Mouse (Mus musculus) embryonic facial prominence, embryonic 11.5 days (tissue): ENCODE data around the gene Shank2. TPM values are rescaled to one million over a fixed set of nuclear protein-coding genes. Genes with fewer than 3 reads are reported as not detected.

Source experiments
- ATAC-seq: fragments of 200-750 bp; cut with Nextera tagmentation; replicated peaks from 2 replicates; pipeline ENCODE4 v1.8.0; 2017; ENCODE audit warnings: low read depth; ENCODE audit not compliant: insufficient number of reproducible peaks, low FRiP score, low TSS enrichment
- DNase-seq: peaks from one replicate; pipeline ENCODE4 v3.0.0-alpha.2; 2015; ENCODE audit warnings: low spot score
- H3K27ac ChIP-seq: fragments of 300-500 bp; sonication (generic); replicated peaks from 2 replicates; pipeline ENCODE4 v1.5.1; 2014; ENCODE audit warnings: mild to moderate bottlenecking, low read depth, low read length, control low read depth
- H3K27me3 ChIP-seq: fragments of 300-500 bp; sonication (generic); 2 replicates; pipeline ENCODE4 v1.6.1; 2014; ENCODE audit warnings: mild to moderate bottlenecking, low read length, moderate library complexity, mixed read lengths; ENCODE audit not compliant: control insufficient read depth, insufficient read depth
- H3K36me3 ChIP-seq: fragments of 300-500 bp; sonication (generic); replicated peaks from 2 replicates; pipeline ENCODE4 v1.6.1; 2014; ENCODE audit warnings: low read depth, mild to moderate bottlenecking, low read length, moderate library complexity, mixed read lengths; ENCODE audit not compliant: control insufficient read depth, insufficient read depth
- H3K4me1 ChIP-seq: fragments of 300-500 bp; sonication (generic); 2 replicates; pipeline ENCODE4 v1.6.1; 2014; ENCODE audit warnings: low read length, mixed read lengths; ENCODE audit not compliant: control insufficient read depth, insufficient read depth
- H3K4me2 ChIP-seq: fragments of 300-500 bp; sonication (generic); 2 replicates; pipeline ENCODE4 v1.6.1; 2014; ENCODE audit warnings: low read depth, mild to moderate bottlenecking, control low read depth, low read length, moderate library complexity
- H3K4me3 ChIP-seq: fragments of 300-500 bp; sonication (generic); 2 replicates; pipeline ENCODE4 v1.5.1; 2014; ENCODE audit warnings: low read depth, low read length, control low read depth
- H3K9ac ChIP-seq: fragments of 300-500 bp; sonication (generic); replicated peaks from 2 replicates; pipeline ENCODE4 v1.6.1; 2014; ENCODE audit warnings: mild to moderate bottlenecking, control low read depth, low read length
- H3K9me3 ChIP-seq: fragments of 300-500 bp; sonication (generic); replicated peaks from 2 replicates; pipeline ENCODE4 v1.6.1; 2016; ENCODE audit warnings: mild to moderate bottlenecking, low read length, inconsistent platforms, mixed read lengths; ENCODE audit not compliant: control insufficient read depth
- WGBS: fragments of 180-500 bp; shearing (Covaris S2); extraction: QIAGEN DNeasy Blood & Tissue Kit; methylation state at CpG from one replicate; pipeline ENCODE4 v1.1.7; 2014; 5-methylcytosine and 5-hydroxymethylcytosine counted together
- polyA plus RNA-seq: library from polyadenylated mRNA; unstranded; fragments of >200 nt; fragmentation: Nextera tagmentation; extraction: Ambion mirVana; gene quantifications from 2 replicates; pipeline ENCODE4 v1.2.1, GENCODE M21; 2014

The Shank2 gene
- polyA plus RNA-seq, 1 experiment from 2014 or later = 1.3 TPM

DNA sequence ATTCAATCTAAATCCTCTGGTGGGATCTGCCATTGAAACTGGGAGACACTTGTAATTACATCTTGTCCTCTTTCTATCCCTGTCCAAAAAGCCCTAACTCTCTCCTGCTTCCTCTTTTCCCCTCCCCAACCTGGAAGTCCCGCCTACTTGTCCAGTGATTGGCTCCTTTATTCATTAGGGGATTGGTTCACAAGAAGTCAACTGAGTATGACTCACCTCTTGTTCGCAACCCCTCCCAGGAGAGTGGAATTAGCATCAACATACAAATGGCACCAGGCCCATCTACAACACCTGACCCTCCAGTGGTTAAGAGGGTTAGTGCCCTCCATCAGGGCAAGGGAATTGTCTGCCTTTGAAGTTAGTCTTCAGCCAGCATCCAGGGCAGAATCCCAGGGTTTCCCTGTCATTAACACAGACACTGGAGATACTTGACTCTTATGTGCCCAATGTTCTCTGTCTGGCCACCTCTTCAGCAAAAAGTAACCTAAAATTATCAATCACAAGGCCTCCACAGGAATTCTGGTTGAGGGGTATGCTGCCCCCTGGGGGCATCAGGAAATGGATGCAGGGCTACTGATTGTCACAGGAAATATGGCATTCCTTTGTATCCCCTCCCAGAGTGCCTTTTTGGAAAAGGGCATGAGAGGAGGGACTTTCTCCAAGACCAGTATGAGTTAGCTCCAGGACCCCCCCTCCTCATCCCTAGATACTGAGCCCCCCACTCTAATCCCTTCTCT is 247.1 kb downstream of the Shank2 start:
- H3K4me1 ChIP-seq = no peaks in the 10 kb centered on the region
- no peak overlapping the region for H3K27ac ChIP-seq
- H3K4me2 ChIP-seq = no peak overlapping the region
- no peaks in the 10 kb centered on the region for H3K27me3 ChIP-seq
- H3K4me3 ChIP-seq = no peak overlapping the region
- no peaks in the 10 kb centered on the region for H3K36me3 ChIP-seq
- ATAC-seq (no peak), DNase-seq (peak; percentile 16)
- no peaks in the 10 kb centered on the region for H3K9me3 ChIP-seq
- no peak overlapping the region for H3K9ac ChIP-seq
- 48% methylated on average over 2 of the region's 2 CpGs for WGBS

DNA sequence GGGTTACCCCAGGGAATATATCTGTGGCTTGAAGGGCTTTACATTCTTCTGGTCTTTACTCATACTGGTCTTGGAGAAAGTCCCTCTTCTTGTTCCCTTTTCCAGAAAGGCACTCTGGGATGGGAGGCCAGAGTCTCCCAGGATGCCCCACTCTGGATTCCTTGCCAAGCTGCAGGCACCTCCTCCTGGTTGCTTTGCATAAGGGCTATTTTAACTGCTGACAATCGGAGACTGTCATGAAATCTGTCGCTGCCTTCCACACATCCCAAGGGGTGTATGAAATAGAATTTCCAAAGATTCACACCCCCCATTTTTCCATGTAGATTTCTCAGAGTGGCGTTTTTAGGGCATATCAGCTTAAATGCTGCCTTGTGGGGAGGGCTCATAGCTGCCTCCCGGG is 249.1 kb downstream of the Shank2 start:
- H3K4me2 ChIP-seq = no peak overlapping the region
- ATAC-seq = no peak
- 73% methylated on average over 4 of the region's 4 CpGs for WGBS

GRCm38 (mm10) chr7:144251250-144251649 is 249.5 kb downstream of the Shank2 start:
- Histone ChIP-seq H3K36me3 (no peaks in the 10 kb centered on the region), H3K27ac (no peak overlapping the region), H3K9ac (no peak overlapping the region), H3K4me2 (no peak overlapping the region), H3K4me1 (peaks cover 2% of the 10 kb centered on the region; the same call in 1 of the 2 replicates), H3K4me3 (no peak overlapping the region), H3K27me3 (no peaks in the 10 kb centered on the region), H3K9me3 (no peaks in the 10 kb centered on the region)
- 57% methylated on average over 6 of the region's 6 CpGs for WGBS
- DNase-seq = no peak
- ATAC-seq = no peak

More for the DNA sequence above, 249.1 kb downstream of the Shank2 start:
- Histone ChIP-seq H3K4me3 (no peak overlapping the region), H3K36me3 (no peaks in the 10 kb centered on the region), H3K4me1 (peaks cover 2% of the 10 kb centered on the region; the same call in 1 of the 2 replicates), H3K27me3 (no peaks in the 10 kb centered on the region), H3K9me3 (no peaks in the 10 kb centered on the region), H3K27ac (no peak overlapping the region), H3K9ac (no peak overlapping the region)
- DNase-seq = no peak

- no peak overlapping the region for H3K27ac ChIP-seq
- 0 out of 2 replicates have a peak, but pooled peaks have one; percentile 75 for ATAC-seq
- no peak overlapping the region for H3K4me2 ChIP-seq
These were observed 253.0 kb downstream of the Shank2 start for GRCm38 (mm10) chr7:144254674-144255246.

DNA sequence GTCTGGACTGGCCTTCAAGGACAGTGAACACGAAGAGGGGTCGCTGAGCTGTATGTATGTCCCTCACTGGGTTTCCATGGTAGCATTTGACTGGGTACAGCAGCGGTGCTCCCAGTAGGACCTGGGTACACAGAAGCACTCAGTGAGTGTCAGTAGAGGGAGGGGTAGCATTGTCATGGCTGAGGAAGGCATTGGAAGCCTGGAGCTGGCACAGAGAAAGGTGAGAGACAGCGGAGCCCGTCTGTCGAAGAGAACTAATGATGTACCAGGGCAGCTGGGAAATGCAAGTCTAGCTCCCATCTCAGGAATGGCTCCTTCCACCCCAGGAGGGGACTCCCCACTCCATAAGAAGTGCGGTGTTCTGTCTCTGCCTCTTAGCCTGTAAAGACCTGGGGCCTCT is 256.1 kb downstream of the Shank2 start:
- Histone ChIP-seq H3K27me3 (no peaks in the 10 kb centered on the region), H3K4me3 (no peak overlapping the region), H3K4me1 (peaks cover 2% of the 10 kb centered on the region; the same call in 1 of the 2 replicates), H3K36me3 (no peaks in the 10 kb centered on the region), H3K27ac (no peak overlapping the region), H3K9me3 (no peaks in the 10 kb centered on the region), H3K4me2 (no peak overlapping the region), H3K9ac (no peak overlapping the region)
- no peak for ATAC-seq
- 77% methylated on average over 7 of the region's 7 CpGs for WGBS
- no peak for DNase-seq

More at GRCm38 (mm10) chr7:144254674-144255246, 253.0 kb downstream of the Shank2 start:
- WGBS = 34% methylated on average over 8 of the region's 8 CpGs
- H3K9me3 ChIP-seq = no peaks in the 10 kb centered on the region
- H3K4me3 ChIP-seq = no peak overlapping the region
- peak; percentile 64 for DNase-seq
- H3K4me1 ChIP-seq = peaks cover 2% of the 10 kb centered on the region; the same call in 1 of the 2 replicates
- no peaks in the 10 kb centered on the region for H3K27me3 ChIP-seq
- no peaks in the 10 kb centered on the region for H3K36me3 ChIP-seq
- no peak overlapping the region for H3K9ac ChIP-seq

DNA sequence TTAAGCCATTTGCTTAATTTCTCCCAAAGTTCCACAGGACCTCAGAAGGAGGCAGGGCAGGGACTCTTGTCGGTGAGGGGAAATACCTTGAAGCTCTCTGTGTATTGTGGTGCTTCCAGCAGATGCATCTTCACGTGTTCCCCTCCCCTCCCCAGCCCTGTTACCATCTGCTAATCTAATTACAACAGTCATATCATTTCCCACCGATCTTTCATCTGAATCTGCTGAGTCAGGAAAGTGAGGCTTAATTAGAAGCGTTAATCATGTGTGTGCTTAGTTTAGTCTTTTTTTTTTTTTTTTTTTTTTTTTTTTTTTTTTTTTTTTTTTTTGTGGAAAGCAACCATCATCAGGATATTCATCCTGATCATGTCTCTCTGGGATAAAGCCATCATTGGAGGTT is 256.6 kb downstream of the Shank2 start:
- no peak overlapping the region for H3K27ac ChIP-seq
- WGBS = 65% methylated on average over 4 of the region's 4 CpGs
- no peaks in the 10 kb centered on the region for H3K9me3 ChIP-seq
- no peak for ATAC-seq
- H3K9ac ChIP-seq = no peak overlapping the region
- H3K4me3 ChIP-seq = no peak overlapping the region
- H3K27me3 ChIP-seq = no peaks in the 10 kb centered on the region
- no peak for DNase-seq
- H3K4me2 ChIP-seq = no peak overlapping the region
- peaks cover 2% of the 10 kb centered on the region; the same call in 1 of the 2 replicates for H3K4me1 ChIP-seq
- H3K36me3 ChIP-seq = no peaks in the 10 kb centered on the region

DNA sequence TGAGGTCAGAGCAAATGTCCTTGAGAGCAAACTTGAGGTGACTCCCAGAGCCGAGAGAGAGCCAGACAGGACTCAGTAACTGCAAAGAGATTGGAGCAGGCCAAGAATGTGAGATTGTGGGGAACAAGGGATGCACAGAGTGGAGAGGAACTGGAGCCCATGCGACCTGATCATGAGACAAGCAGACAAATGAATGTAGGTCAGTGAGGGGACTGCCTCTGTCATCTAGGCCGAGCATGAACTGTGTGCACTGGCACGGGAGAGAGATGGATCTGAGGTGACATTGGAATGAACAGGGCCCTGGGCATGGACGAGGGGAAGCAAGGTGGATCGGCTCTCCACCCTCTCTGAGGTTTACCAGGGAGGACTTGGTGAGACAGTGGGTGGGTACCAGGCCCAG is 260.9 kb downstream of the Shank2 start:
- Histone ChIP-seq H3K9me3 (no peaks in the 10 kb centered on the region), H3K4me1 (no peaks in the 10 kb centered on the region), H3K9ac (no peak overlapping the region), H3K4me3 (no peak overlapping the region), H3K36me3 (no peaks in the 10 kb centered on the region), H3K4me2 (no peak overlapping the region), H3K27me3 (no peaks in the 10 kb centered on the region), H3K27ac (no peak overlapping the region)
- 77% methylated on average over 6 of the region's 6 CpGs for WGBS
- DNase-seq = no peak
- no peak for ATAC-seq

DNA sequence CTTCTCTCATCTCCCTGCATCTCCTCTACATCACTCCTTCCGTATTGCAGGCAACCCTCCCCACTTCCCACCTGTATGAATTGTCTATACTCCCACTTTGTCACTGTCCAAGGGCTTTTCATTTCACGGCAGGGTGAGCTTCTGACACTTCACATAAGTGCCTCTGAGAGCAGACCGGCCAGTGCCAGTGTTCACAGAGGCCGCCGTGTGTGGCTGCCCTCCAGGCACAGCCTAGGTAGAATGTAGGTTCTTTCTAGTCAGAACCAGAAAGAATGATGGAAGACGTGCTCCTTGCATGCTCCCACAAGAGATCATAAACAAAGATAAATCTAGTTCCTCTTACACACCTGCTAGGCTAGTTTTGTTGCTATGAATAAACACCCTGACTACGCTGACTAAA is 265.0 kb downstream of the Shank2 start:
- Histone ChIP-seq H3K4me3 (no peak overlapping the region), H3K27ac (no peak overlapping the region), H3K9ac (no peak overlapping the region), H3K27me3 (no peaks in the 10 kb centered on the region), H3K4me2 (no peak overlapping the region), H3K36me3 (no peaks in the 10 kb centered on the region), H3K4me1 (no peaks in the 10 kb centered on the region), H3K9me3 (no peaks in the 10 kb centered on the region)
- DNase-seq (no peak), ATAC-seq (no peak)
- WGBS = 75% methylated on average over 7 of the region's 7 CpGs
